Mouse (Mus musculus) left cerebral cortex, postnatal 36 days (tissue): ENCODE measurements around the gene Endog. TPM values are rescaled to one million over a fixed set of nuclear protein-coding genes. Genes with fewer than 3 reads are reported as not detected.

Experiments
- DNase-seq, 2 experiments: peaks; one replicate each; pipeline ENCODE4 v3.0.0; 2021 to 2022; ENCODE audit warnings: low spot score in 2 of 2, mixed read lengths in 1 of 2
- intact Hi-C: fragments of 180-260 bp; cut with DNase I; formaldehyde crosslinking; loops from one replicate; pipeline ENCODE4 v1.15.1; 2025
- total RNA-seq, 2 experiments: library from RNA; stranded (reverse); gene quantifications; 2 replicates each; pipeline ENCODE4 v1.2.3; 2021

Gene Endog
- total RNA-seq, 2 experiments from 2014 or later = 19.3 to 25.0 TPM

GRCm38 (mm10) chr2:30203439-30203838 lies 32.1 kb downstream of the Endog start:
- no peak for DNase-seq
- intact Hi-C loops = no loop called here

GRCm38 (mm10) chr2:30205255-30205628 lies 33.9 kb downstream of the Endog start:
- intact Hi-C loops = loop anchor here (1.0 kb wide), 1 partner anchor 32 kb away; the partner anchor contains the start of gene Lrrc8a

GRCm38 (mm10) chr2:30205629-30206357 lies 34.5 kb downstream of the Endog start, which contains the start of gene Kyat1:
Kyat1 (minus strand) TSS chr2:30205847.
- intact Hi-C loops = loop anchor here (1.0 kb wide), 1 partner anchor 32 kb away; the partner anchor contains the start of gene Lrrc8a
- DNase-seq = peak; percentile 88 to 92

More at GRCm38 (mm10) chr2:30205255-30205628, 33.9 kb downstream of the Endog start:
- DNase-seq = no peak

- intact Hi-C loops = no loop called here
- no peak for DNase-seq
These were observed 36.1 kb downstream of the Endog start for GRCm38 (mm10) chr2:30207401-30207800.

GRCm38 (mm10) chr2:30207886-30208285 lies 36.6 kb downstream of the Endog start:
- intact Hi-C loops = no loop called here
- no peak for DNase-seq

- intact Hi-C loops = no loop called here
- no peak for DNase-seq
These were observed 40.3 kb downstream of the Endog start for GRCm38 (mm10) chr2:30211408-30212168.

GRCm38 (mm10) chr2:30212169-30212545 lies 40.9 kb downstream of the Endog start:
- DNase-seq = no peak
- intact Hi-C loops = no loop called here

- no peak for DNase-seq
- intact Hi-C loops = no loop called here
These were observed 41.7 kb downstream of the Endog start for GRCm38 (mm10) chr2:30212951-30213350.

GRCm38 (mm10) chr2:30214745-30215144 lies 43.5 kb downstream of the Endog start:
- intact Hi-C loops = no loop called here
- no peak for DNase-seq

GRCm38 (mm10) chr2:30215493-30215892 lies 44.2 kb downstream of the Endog start:
- DNase-seq = no peak

GRCm38 (mm10) chr2:30216293-30216692 lies 45.0 kb downstream of the Endog start:
- DNase-seq = no peak

More at GRCm38 (mm10) chr2:30215493-30215892, 44.2 kb downstream of the Endog start:
- intact Hi-C loops = no loop called here

More at GRCm38 (mm10) chr2:30216293-30216692, 45.0 kb downstream of the Endog start:
- intact Hi-C loops = no loop called here

Other genes starting within 250 kb of the Endog start
- 10 to 100 TPM; 42.7 to 49.0 TPM for gene Gle1, start 236.1 kb upstream of the Endog start, total RNA-seq
- gene Sptan1, start 205.9 kb upstream of the Endog start, total RNA-seq = 100 to 1,000 TPM; 880 to 891 TPM
- 10 to 100 TPM; 38.6 to 40.8 TPM for gene Wdr34, start 122.6 kb upstream of the Endog start, total RNA-seq
- 100 to 1,000 TPM; 180 to 185 TPM for gene Set, start 114.1 kb upstream of the Endog start, total RNA-seq
- gene Pkn3, start 93.8 kb upstream of the Endog start, total RNA-seq = 1 to 10 TPM; 1.1 to 2.9 TPM
- gene Zdhhc12, start 77.8 kb upstream of the Endog start, total RNA-seq = 1 to 10 TPM; 7.2 to 8.6 TPM
- gene Zer1, start 46.9 kb upstream of the Endog start, total RNA-seq = 100 to 1,000 TPM; 154 to 161 TPM
- gene Tbc1d13, start 37.7 kb upstream of the Endog start, total RNA-seq = 10 to 100 TPM; 48.0 to 63.9 TPM
- gene Spout1, start 7.0 kb downstream of the Endog start, total RNA-seq = 10 to 100 TPM; 36.8 to 37.4 TPM
- 10 to 100 TPM; 14.2 to 15.4 TPM for gene Kyat1, start 34.4 kb downstream of the Endog start, total RNA-seq
- gene Lrrc8a, start 66.2 kb downstream of the Endog start, total RNA-seq = 10 to 100 TPM; 59.6 to 62.3 TPM
- 10 to 100 TPM in 1 of 2 experiments, 1 to 10 TPM in 1; 7.8 to 13.6 TPM for gene Gm28035, start 69.1 kb downstream of the Endog start, total RNA-seq
- gene Phyhd1, start 94.7 kb downstream of the Endog start, total RNA-seq = 10 to 100 TPM; 13.8 to 26.5 TPM
- gene Gm28038, start 109.5 kb downstream of the Endog start, total RNA-seq = not detected
- gene Dolk, start 114.8 kb downstream of the Endog start, total RNA-seq = 10 to 100 TPM; 22.3 to 28.8 TPM
- 10 to 100 TPM; 17.7 to 26.0 TPM for gene Nup188, start 114.9 kb downstream of the Endog start, total RNA-seq
- 100 to 1,000 TPM; 267 to 316 TPM for gene Sh3glb2, start 187.8 kb downstream of the Endog start, total RNA-seq
- 100 to 1,000 TPM; 106 to 124 TPM for gene Miga2, start 192.7 kb downstream of the Endog start, total RNA-seq
- gene Dolpp1, start 220.8 kb downstream of the Endog start, total RNA-seq = 10 to 100 TPM; 24.4 to 27.0 TPM
- gene Crat, start 244.3 kb downstream of the Endog start, total RNA-seq = 10 to 100 TPM; 46.3 to 54.5 TPM
- 100 to 1,000 TPM; 175 to 182 TPM for gene Ptpa, start 244.5 kb downstream of the Endog start, total RNA-seq